Mouse (Mus musculus) kidney, embryonic 15.5 days (tissue): ENCODE results near the gene Rgs8. TPM values are rescaled to one million over a fixed set of nuclear protein-coding genes. Genes with fewer than 3 reads are reported as not detected.

ENCODE experiments used
- ATAC-seq: fragments of 200-750 bp; cut with Nextera tagmentation; replicated peaks from 2 replicates; pipeline ENCODE4 v1.8.0; 2017; ENCODE audit warnings: moderate TSS enrichment; ENCODE audit not compliant: low FRiP score
- H3K27ac ChIP-seq: fragments of 300-500 bp; sonication (generic); 2 replicates; pipeline ENCODE4 v1.5.1; 2015; ENCODE audit warnings: mild to moderate bottlenecking, inconsistent platforms
- H3K27me3 ChIP-seq: fragments of 300-500 bp; sonication (generic); 2 replicates; pipeline ENCODE4 v1.6.1; 2015; ENCODE audit warnings: inconsistent platforms
- H3K36me3 ChIP-seq: fragments of 300-500 bp; sonication (generic); 2 replicates; pipeline ENCODE4 v1.6.1; 2015; ENCODE audit warnings: inconsistent platforms
- H3K4me1 ChIP-seq: fragments of 300-500 bp; sonication (generic); 2 replicates; pipeline ENCODE4 v1.6.1; 2015; ENCODE audit warnings: inconsistent platforms
- H3K4me2 ChIP-seq: fragments of 300-500 bp; sonication (generic); 2 replicates; pipeline ENCODE4 v1.6.1; 2015; ENCODE audit warnings: moderate library complexity, mild to moderate bottlenecking, inconsistent platforms
- H3K4me3 ChIP-seq: fragments of 300-500 bp; sonication (generic); replicated peaks from 2 replicates; pipeline ENCODE4 v1.5.1; 2015; ENCODE audit warnings: mild to moderate bottlenecking, inconsistent platforms
- H3K9ac ChIP-seq: fragments of 300-500 bp; sonication (generic); 2 replicates; pipeline ENCODE4 v1.6.1; 2015; ENCODE audit warnings: mild to moderate bottlenecking, inconsistent platforms
- H3K9me3 ChIP-seq: fragments of 300-500 bp; sonication (generic); replicated peaks from 2 replicates; pipeline ENCODE4 v1.6.1; 2016; ENCODE audit warnings: inconsistent platforms
- WGBS: fragments of 180-500 bp; shearing (Covaris S2); methylation state at CpG from one replicate; pipeline ENCODE4 v1.1.7; 2015; ENCODE audit warnings: mixed read lengths; 5-methylcytosine and 5-hydroxymethylcytosine counted together
- polyA plus RNA-seq: library from polyadenylated mRNA; unstranded; fragments of >200 nt; fragmentation: Nextera tagmentation; extraction: Ambion mirVana; gene quantifications from 2 replicates; pipeline ENCODE4 v1.2.1, GENCODE M21; 2015

Rgs8 gene
- polyA plus RNA-seq, 1 experiment from 2014 or later = 0.10 TPM

DNA sequence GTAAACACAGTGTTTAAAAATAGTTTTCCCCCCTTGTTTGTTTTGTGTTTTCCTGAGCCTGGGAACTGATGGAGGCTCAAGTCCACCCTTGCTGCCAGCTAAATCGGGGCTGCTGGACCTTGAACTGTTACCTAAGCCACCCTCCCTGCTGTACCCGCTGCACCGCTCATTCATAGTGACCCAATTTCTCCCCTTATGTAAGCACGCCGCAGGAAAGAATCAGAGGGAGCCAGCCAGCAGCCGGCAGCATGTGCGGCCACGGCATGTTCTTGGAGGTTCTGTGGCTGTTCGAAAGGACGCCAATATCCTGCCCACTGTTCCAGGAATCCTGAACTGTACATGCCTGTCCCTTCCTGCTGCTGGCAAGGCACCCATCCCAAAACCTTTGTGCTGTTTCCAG lies 26.3 kb downstream of the Rgs8 start:
- Histone ChIP-seq H3K4me1 (0 out of 2 replicates have a peak, but pooled peaks cover 7% of the 10 kb centered on the region), H3K27me3 (peaks cover 8% of the 10 kb centered on the region; the same call in 1 of the 2 replicates), H3K4me3 (no peak overlapping the region), H3K36me3 (no peaks in the 10 kb centered on the region), H3K27ac (no peak overlapping the region), H3K9ac (no peak overlapping the region), H3K9me3 (no peaks in the 10 kb centered on the region), H3K4me2 (no peak overlapping the region)
- WGBS = 60% methylated on average over 10 of the region's 10 CpGs
- no peak for ATAC-seq

- no peak overlapping the region for H3K9ac ChIP-seq
- H3K9me3 ChIP-seq = no peaks in the 10 kb centered on the region
- H3K4me1 ChIP-seq = 0 out of 2 replicates have a peak, but pooled peaks cover 7% of the 10 kb centered on the region
- peaks cover 8% of the 10 kb centered on the region; the same call in 1 of the 2 replicates for H3K27me3 ChIP-seq
- no peaks in the 10 kb centered on the region for H3K36me3 ChIP-seq
- WGBS = 73% methylated on average over 3 of the region's 3 CpGs
- no peak overlapping the region for H3K27ac ChIP-seq
- H3K4me3 ChIP-seq = no peak overlapping the region
- H3K4me2 ChIP-seq = no peak overlapping the region
- no peak for ATAC-seq
Observed at GRCm38 (mm10) chr1:153679653-153680052, 26.8 kb downstream of the Rgs8 start.

- H3K9me3 ChIP-seq = no peaks in the 10 kb centered on the region
- no peak overlapping the region for H3K4me2 ChIP-seq
- H3K27me3 ChIP-seq = peaks cover 8% of the 10 kb centered on the region; the same call in 1 of the 2 replicates
- WGBS = 60% methylated on average over 6 of the region's 6 CpGs
- 0 out of 2 replicates have a peak, but pooled peaks cover 7% of the 10 kb centered on the region for H3K4me1 ChIP-seq
- no peaks in the 10 kb centered on the region for H3K36me3 ChIP-seq
- no peak for ATAC-seq
- no peak overlapping the region for H3K9ac ChIP-seq
- H3K4me3 ChIP-seq = no peak overlapping the region
- no peak overlapping the region for H3K27ac ChIP-seq
Observed at GRCm38 (mm10) chr1:153680363-153680762, 27.5 kb downstream of the Rgs8 start.

DNA sequence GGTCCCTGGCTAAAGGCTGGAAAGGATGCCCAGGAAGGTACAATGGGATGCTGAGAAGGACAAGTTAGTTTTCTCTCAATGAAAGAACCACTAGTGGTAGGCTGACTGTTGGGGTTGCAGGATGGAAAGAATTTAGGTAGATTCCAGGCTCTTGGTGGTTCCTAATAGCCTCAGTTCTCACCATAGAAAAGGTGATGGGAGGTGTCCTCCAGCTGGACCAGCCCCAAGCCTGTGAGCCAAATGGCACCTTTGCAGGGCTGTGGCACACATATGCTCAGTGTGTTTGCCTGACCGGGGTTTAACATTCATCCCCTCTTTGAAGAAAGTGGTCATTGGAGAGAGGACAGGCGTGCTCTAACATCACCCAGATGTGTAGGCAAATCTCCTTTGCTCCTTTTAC lies 28.2 kb downstream of the Rgs8 start:
- WGBS = 79% methylated on average over 2 of the region's 2 CpGs
- no peak overlapping the region for H3K27ac ChIP-seq
- H3K27me3 ChIP-seq = peaks cover 8% of the 10 kb centered on the region; the same call in 1 of the 2 replicates
- H3K9ac ChIP-seq = no peak overlapping the region
- no peaks in the 10 kb centered on the region for H3K36me3 ChIP-seq
- 0 out of 2 replicates have a peak, but pooled peaks cover 7% of the 10 kb centered on the region for H3K4me1 ChIP-seq
- no peak for ATAC-seq
- no peak overlapping the region for H3K4me2 ChIP-seq
- H3K9me3 ChIP-seq = no peaks in the 10 kb centered on the region
- H3K4me3 ChIP-seq = no peak overlapping the region

DNA sequence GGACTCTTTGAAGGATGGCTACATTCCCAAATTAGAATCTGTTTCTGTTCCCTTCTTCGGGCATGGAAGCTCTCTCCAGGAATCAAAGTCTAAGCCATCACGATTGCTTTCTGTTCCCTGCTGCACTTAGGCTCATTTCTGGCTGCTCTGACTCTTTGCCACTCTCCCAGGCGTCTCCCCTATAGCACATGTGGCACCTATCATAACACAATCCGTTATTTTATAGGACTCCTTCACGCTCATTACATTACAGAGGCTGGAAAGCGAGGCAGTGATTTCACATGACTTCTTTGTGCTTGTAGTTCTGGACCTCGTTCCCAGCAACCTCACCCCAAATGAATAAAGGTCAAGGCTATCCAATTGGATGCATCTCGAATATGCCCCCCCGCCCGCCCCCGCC lies 30.4 kb downstream of the Rgs8 start:
- WGBS = 73% methylated on average over 11 of the region's 11 CpGs
- no peaks in the 10 kb centered on the region for H3K27me3 ChIP-seq
- H3K4me2 ChIP-seq = no peak overlapping the region
- H3K4me1 ChIP-seq = 0 out of 2 replicates have a peak, but pooled peaks cover 7% of the 10 kb centered on the region
- no peak overlapping the region for H3K9ac ChIP-seq
- no peak for ATAC-seq
- no peaks in the 10 kb centered on the region for H3K9me3 ChIP-seq
- no peak overlapping the region for H3K27ac ChIP-seq
- H3K4me3 ChIP-seq = no peak overlapping the region
- H3K36me3 ChIP-seq = no peaks in the 10 kb centered on the region

- Histone ChIP-seq H3K4me3 (no peak overlapping the region), H3K9me3 (no peaks in the 10 kb centered on the region), H3K4me1 (no peaks in the 10 kb centered on the region), H3K27ac (no peak overlapping the region), H3K36me3 (no peaks in the 10 kb centered on the region), H3K4me2 (no peak overlapping the region), H3K27me3 (no peaks in the 10 kb centered on the region), H3K9ac (no peak overlapping the region)
- no peak for ATAC-seq
- 53% methylated on average over 3 of the region's 3 CpGs for WGBS
Observed at GRCm38 (mm10) chr1:153685630-153686029, 32.8 kb downstream of the Rgs8 start.

- Histone ChIP-seq H3K36me3 (no peaks in the 10 kb centered on the region), H3K27me3 (no peaks in the 10 kb centered on the region), H3K4me2 (no peak overlapping the region), H3K9ac (no peak overlapping the region), H3K4me1 (peaks cover under 1% of the 10 kb centered on the region; the same call in 1 of the 2 replicates), H3K9me3 (no peaks in the 10 kb centered on the region), H3K27ac (no peak overlapping the region), H3K4me3 (no peak overlapping the region)
- no peak for ATAC-seq
- 73% methylated on average over 6 of the region's 6 CpGs for WGBS
Observed at GRCm38 (mm10) chr1:153692526-153692925, 39.7 kb downstream of the Rgs8 start.

- Histone ChIP-seq H3K4me2 (no peak overlapping the region), H3K27me3 (no peaks in the 10 kb centered on the region), H3K27ac (no peak overlapping the region), H3K4me1 (peaks cover 20% of the 10 kb centered on the region), H3K4me3 (no peak overlapping the region), H3K36me3 (no peaks in the 10 kb centered on the region), H3K9me3 (no peaks in the 10 kb centered on the region), H3K9ac (no peak overlapping the region)
- ATAC-seq = no peak
- 79% methylated on average over 6 of the region's 6 CpGs for WGBS
Observed at GRCm38 (mm10) chr1:153694372-153695120, 41.7 kb downstream of the Rgs8 start.

DNA sequence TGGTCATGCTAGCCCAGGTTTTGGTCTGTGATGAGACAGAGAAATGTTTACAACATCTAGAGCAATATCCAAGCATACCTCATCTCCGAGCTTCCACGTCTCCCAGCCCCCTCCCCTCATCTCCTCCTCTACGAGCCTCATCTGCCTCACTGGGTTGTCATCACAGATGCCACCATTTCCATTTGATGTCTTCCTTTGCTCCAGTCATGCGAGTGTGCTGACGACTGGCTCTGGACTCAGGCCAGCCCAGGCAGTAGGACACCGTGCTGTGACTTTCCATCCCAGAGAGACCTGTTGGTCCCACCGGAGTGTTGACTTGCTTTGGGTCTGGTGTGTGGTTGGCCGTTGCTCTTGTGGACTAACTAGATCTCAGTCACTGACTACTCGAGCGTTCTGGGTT lies 42.6 kb downstream of the Rgs8 start:
- Histone ChIP-seq H3K4me2 (no peak overlapping the region), H3K4me1 (peaks cover 22% of the 10 kb centered on the region), H3K27me3 (no peaks in the 10 kb centered on the region), H3K9me3 (no peaks in the 10 kb centered on the region), H3K27ac (no peak overlapping the region), H3K9ac (no peak overlapping the region), H3K36me3 (no peaks in the 10 kb centered on the region), H3K4me3 (no peak overlapping the region)
- WGBS = 88% methylated on average over 10 of the region's 10 CpGs
- no peak for ATAC-seq

DNA sequence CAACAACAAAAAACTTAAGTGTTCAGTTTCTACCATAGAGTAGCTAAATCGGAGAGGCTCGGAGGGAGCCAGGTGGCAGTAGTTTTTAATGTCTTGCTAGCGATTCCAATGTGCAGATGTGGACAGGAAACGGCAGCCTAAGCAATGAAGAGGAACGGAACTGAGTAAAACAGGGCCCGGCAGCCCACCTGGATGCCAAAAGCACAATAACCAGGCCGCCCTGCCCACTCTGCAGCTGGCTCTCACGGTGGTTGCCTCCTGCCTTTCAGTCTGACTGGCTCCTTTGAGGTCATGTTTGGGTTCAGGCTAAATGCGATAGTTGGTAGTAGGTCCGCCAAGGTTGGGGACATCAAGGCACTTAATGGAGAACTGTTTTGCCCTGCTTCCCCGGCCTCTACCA lies 43.3 kb downstream of the Rgs8 start:
- Histone ChIP-seq H3K9ac (no peak overlapping the region), H3K4me3 (no peak overlapping the region), H3K4me1 (peaks cover 22% of the 10 kb centered on the region), H3K4me2 (no peak overlapping the region), H3K27me3 (no peaks in the 10 kb centered on the region), H3K27ac (no peak overlapping the region), H3K36me3 (no peaks in the 10 kb centered on the region), H3K9me3 (no peaks in the 10 kb centered on the region)
- WGBS = 82% methylated on average over 11 of the region's 11 CpGs
- no peak for ATAC-seq

GRCm38 (mm10) chr1:153696541-153696940 lies 43.7 kb downstream of the Rgs8 start:
- Histone ChIP-seq H3K27me3 (no peaks in the 10 kb centered on the region), H3K4me2 (no peak overlapping the region), H3K9ac (no peak overlapping the region), H3K4me1 (peaks cover 22% of the 10 kb centered on the region), H3K27ac (no peak overlapping the region), H3K9me3 (no peaks in the 10 kb centered on the region), H3K4me3 (no peak overlapping the region), H3K36me3 (no peaks in the 10 kb centered on the region)
- no peak for ATAC-seq
- WGBS = 90% methylated on average over 4 of the region's 4 CpGs

DNA sequence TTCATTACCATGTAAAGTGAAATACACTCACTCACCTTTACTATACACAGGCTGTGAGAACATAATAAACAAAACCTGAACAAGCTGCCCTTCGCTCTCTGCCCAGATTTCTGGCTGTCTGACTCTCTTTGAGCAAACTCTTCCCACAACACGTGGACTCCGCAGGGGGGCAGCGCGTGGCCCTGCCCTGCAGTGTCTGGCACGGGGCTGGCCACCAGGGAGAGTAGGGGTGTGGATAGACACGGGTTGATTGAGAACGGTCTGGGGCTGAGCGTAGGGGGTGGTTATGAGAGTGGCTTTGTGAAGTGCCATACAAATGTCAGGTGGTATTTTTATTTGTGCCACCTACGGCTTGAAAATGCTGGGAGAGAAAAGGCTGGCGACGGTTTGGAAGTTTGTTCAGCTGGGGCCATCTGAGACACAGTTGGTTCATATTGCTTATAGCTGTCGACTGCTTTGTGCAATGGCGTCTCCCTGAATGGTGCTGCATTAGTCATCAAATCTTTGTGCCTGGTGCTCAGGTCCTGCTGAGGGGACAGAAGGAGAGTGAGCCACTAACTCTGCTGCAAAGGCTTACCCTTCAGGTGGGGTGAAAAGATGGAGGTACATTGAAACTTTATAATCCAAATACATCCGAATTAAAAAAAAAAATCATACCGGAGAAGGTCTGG lies 44.9 kb downstream of the Rgs8 start:
- H3K9me3 ChIP-seq = no peaks in the 10 kb centered on the region
- no peaks in the 10 kb centered on the region for H3K36me3 ChIP-seq
- ATAC-seq = no peak
- H3K9ac ChIP-seq = no peak overlapping the region
- no peaks in the 10 kb centered on the region for H3K27me3 ChIP-seq
- peaks cover 22% of the 10 kb centered on the region for H3K4me1 ChIP-seq
- H3K4me3 ChIP-seq = no peak overlapping the region
- H3K4me2 ChIP-seq = no peak overlapping the region
- 68% methylated on average over 16 of the region's 16 CpGs for WGBS
- no peak overlapping the region for H3K27ac ChIP-seq
